Mouse (Mus musculus) ovary, postnatal 10 days (tissue): Measurements from ENCODE around the gene Ppp1r1c.

Source experiments
- DNase-seq: peaks from one replicate; pipeline ENCODE4 v3.0.0; 2022; ENCODE audit warnings: low spot score

Gene Ppp1r1c

DNA sequence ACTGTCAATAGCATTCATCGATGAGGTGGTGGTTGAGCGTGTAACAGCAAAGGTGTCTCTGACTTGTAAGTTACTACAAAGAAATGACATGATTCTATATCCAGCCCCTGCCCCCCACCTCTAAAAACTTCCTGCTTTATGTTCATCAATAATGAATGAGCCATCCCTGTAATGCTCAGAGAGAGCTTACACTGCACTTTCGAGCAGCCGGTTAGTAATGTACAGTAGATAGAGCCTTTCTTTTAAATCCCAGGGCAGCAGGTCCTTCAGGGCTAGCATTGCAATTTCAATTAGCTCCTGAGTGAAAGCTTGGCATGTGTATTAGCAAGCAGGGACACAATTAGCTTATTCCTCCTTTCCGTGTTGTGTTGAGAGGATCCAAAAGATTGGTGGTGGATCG, at the start of gene Ppp1r1c:
Ppp1r1c (plus strand) TSS at position 206 of the 400 bp plus-strand sequence.
- DNase-seq: no peak

GRCm38 (mm10) chr2:79660417-79661185, 47.0 kb upstream of the Ppp1r1c start:
- DNase-seq: no peak

DNA sequence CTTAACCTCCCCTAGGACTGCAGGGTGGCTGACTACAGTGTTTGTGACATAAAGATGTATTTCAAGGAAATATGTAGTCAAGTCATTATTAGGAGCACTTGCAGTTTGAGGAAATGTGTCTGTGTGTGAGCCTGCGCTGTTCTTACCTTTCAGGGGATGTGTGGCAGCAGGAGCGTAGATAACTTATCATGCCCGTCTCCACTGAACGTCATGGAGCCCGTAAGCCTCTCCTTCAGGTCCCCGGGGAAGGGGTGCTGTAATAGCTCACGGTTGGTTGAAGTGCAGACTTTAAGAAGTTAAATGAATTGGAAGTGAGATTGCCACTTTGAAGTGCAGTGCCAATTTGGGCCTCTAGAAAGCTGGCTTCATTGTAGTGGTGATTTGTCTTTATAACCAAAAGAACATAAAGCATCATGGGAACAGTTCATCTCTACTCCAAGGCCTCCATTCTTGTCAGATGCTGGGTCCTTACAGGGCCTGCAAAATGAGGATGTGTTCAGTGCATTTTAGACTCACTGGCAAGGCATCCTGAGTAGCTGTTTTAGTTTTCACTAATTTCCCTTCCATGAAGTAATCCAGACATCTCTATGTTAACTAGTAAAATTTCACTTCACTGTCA, 46.0 kb upstream of the Ppp1r1c start:
- no peak for DNase-seq

GRCm38 (mm10) chr2:79664532-79665286, 42.9 kb upstream of the Ppp1r1c start:
- no peak for DNase-seq

GRCm38 (mm10) chr2:79665492-79665891, 42.1 kb upstream of the Ppp1r1c start:
- no peak for DNase-seq

DNA sequence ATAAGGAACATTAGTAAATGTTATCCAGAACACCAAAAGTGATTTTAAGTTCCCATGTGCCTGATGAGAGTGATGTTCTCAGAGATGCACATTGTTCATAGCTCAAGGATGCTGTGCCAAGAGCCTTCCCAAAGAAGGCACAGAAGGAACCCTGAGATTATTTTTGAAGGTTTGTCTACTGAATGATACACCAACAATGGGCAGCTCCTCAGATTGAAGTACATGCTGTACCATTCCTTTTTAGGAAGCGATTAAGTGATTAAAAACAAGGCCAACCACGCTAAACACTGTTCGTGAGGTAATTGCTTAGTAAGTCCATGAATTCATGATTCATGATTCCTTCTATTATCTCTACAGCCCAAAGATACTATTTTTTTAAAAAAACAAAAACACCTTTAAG, 32.3 kb upstream of the Ppp1r1c start:
- no peak for DNase-seq

DNA sequence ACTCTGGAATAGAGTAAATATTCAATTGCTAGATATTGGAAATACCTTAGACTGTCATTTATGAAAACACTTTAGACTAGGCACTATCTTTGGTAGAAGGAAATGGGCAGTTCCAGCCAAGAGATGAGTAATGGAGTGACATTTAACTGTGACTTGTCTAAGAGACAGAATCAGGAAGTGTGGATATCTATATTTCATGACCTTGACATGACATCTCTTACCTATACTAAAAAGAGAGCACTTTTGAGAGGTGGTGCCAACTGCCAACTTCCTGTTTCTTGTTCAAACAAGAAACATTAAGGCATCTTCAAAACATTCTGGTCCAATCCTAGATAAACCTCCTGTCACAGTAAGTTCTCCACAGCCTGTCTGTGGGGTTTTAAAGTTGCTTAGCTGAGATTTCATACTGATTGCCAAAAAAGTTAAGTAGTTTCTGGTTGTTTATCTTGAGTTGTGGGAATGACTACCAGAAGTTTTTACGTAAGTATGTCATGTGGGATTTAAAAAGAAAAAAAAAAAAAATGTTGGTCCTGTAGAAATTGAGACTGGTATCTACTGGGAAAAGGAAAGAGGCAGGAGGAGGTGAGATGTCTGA, 29.8 kb upstream of the Ppp1r1c start:
- DNase-seq: no peak

DNA sequence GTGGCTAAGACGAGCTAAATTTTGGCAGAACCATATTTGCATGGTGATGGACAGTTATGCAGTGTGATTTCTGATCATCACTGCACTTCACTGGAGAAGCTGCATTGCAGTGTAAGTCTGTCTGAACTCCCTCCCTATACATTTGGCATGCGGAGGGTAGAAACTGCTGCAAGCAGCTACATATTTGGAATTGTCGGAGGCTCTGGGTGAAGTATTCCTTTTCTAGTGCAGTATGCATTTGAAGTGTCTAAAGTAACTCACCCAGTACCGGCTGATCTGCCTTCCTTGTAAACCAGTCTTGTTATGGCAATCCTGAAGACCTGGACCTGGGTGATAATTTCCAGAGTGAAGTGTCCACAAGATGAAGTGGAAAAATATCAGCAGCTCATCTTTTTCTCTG, 25.9 kb upstream of the Ppp1r1c start:
- no peak for DNase-seq

GRCm38 (mm10) chr2:79683258-79683657, 24.3 kb upstream of the Ppp1r1c start:
- no peak for DNase-seq

- no peak for DNase-seq
Measured at GRCm38 (mm10) chr2:79690838-79691237, 16.7 kb upstream of the Ppp1r1c start.

DNA sequence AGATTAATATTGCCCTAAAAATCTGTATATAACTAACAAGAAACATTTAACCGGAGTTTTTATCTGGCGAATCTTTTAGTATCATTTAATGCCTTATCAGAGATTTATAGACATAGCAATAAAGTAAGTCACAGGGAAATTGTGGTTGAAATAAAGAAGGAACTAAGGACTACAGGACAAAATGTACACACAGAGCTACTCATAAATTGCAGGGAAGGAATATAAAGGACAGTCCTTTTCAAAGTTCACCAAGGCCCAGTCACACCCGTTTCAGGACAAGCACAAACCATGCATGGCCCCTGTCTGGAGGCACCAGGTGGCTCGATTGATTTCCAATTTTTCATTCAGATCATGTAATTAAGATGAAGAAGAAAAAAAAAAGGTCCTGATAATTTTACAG, 12.4 kb upstream of the Ppp1r1c start:
- DNase-seq: no peak

- no peak for DNase-seq
Measured at GRCm38 (mm10) chr2:79695939-79696338, 11.6 kb upstream of the Ppp1r1c start.

- no peak for DNase-seq
Measured at GRCm38 (mm10) chr2:79696478-79697230, 10.9 kb upstream of the Ppp1r1c start.

DNA sequence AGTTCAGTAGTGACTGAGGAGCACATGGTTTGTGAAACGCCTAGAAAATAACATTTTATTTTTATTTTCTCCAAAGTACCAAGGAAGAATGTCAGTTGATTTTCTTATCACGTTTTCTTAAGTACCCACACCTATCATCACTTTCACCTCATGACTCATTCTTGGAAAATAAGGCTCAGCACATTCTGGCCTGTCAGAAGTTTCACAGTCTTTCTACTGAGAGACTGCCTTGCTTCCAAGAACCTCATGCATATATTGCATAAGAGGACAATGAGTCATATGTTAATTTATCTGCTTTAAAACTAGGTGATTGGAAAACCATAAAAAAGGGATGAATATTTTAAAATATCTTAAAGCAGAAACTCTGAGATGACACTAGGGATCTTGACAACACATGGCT, 9.4 kb upstream of the Ppp1r1c start:
- DNase-seq: no peak

- no peak for DNase-seq
Measured at GRCm38 (mm10) chr2:79704773-79705172, 2.8 kb upstream of the Ppp1r1c start.

DNA sequence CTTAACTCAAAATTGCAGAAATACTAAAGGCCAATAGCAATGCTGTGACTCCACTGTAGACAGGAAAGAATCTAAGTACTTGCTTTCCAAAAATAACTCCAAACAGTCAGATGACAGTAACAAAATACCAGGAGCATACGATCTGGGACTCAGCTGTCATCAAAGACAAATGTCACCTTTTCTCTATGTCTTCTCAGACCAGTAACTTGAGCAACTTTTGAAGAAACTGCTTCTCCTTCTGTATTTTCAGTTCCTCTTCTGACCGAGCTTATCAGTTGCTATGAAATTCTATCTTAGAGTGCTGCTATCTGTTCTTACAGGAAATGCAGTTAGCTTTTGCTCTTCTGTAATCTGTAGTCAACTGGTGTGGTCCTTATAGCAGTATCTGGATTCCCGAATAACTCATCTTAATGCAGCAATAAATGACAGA, 6.1 kb downstream of the Ppp1r1c start:
- DNase-seq: no peak

GRCm38 (mm10) chr2:79714745-79715144, 7.2 kb downstream of the Ppp1r1c start:
- no peak for DNase-seq

DNA sequence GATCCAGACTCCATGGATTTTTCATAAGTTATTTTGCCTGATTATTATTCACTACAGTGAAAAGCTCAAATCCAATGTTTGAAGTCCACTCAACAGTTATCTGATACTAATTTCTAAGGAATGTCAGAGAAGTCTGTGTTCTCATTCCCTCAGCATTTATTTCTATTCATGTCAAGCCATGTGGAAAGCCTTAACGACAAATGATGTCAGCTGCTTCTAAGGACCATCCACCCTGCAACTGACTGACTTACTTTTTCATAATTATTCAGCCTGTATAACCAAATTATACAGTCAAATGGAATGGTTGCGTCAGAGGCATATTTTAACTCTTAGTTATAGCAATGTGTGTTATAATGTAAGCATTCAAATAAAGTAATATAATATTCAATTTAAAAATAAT, 8.3 kb downstream of the Ppp1r1c start:
- no peak for DNase-seq

DNA sequence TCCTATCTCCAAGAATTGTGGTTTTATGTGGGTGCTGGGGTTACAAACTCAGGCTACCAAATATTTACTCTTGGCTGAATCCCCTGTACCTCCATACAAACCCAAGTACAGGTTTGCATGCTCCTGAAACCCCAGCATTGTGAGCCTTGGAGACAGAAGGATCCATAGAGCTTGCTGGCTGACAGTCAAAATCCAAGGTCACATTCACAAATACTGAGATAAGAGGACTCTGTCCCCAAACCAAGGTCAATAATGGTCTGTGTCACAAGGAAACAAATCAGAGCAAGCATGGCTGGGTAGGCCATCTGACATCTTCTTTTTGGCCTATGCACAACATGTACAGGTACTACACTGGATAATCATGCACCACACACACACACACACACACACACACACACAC, 10.3 kb downstream of the Ppp1r1c start:
- no peak for DNase-seq

- DNase-seq: no peak
Measured at GRCm38 (mm10) chr2:79722415-79722814, 14.8 kb downstream of the Ppp1r1c start.

GRCm38 (mm10) chr2:79738958-79739357, 31.4 kb downstream of the Ppp1r1c start:
- DNase-seq: no peak

GRCm38 (mm10) chr2:79741966-79742365, 34.4 kb downstream of the Ppp1r1c start:
- no peak for DNase-seq
